8 mouse cellular contexts compared by ENCODE assay signal in genomic region chr1:182499443-182500089, GRCm38 (mm10). TPM values are rescaled to one million over a fixed set of nuclear protein-coding genes. Genes with fewer than 3 reads are reported as not detected.
DNase-seq lines count a peak whose midpoint lies in the region; ATAC-seq and TF ChIP-seq lines count a peak whose summit lies in the region.

No protein-coding gene starts in this region.

- no peak for DNase-seq in kidney, adult 9 months
- peak; percentile 66 for DNase-seq in heart, adult 2 months
- peak; percentile 68 to 80 for DNase-seq in kidney, postnatal 25 days
- DNase-seq in c-Kit-positive CD71-positive TER-119-positive erythroid progenitor cells, embryonic 14.5 days (ENCODE audit: low spot score): no peak
- DNase-seq in embryo, embryonic 10 days (ENCODE audit: low spot score): no peak
- DNase-seq in forebrain, embryonic 14.5 days (ENCODE audit: low spot score): no peak

- H3K9ac ChIP-seq in kidney, embryonic 15.5 days: no peak overlapping the region
- H3K9ac ChIP-seq in heart, adult 2 months (ENCODE audit: low read depth, low read length): no peak overlapping the region
- no peak overlapping the region for H3K9ac ChIP-seq in forebrain, embryonic 14.5 days (ENCODE audit: low read length)

- TF ChIP-seq CTCF in heart, adult 2 months (IDR thresholded peaks at IDR 0.05): no peak

- H3K27ac ChIP-seq in kidney, embryonic 15.5 days: 0 out of 2 replicates have a peak overlapping the region, but pooled peaks have one; percentile 22
- peak overlapping the region; percentile 78 for H3K27ac ChIP-seq in heart, adult 2 months
- no peak overlapping the region for H3K27ac ChIP-seq in forebrain, embryonic 14.5 days (ENCODE audit: low read depth, low read length)

- no peak overlapping the region for H3ac ChIP-seq in myocyte (ENCODE audit: control insufficient read depth, insufficient read length)

- H3K4me2 ChIP-seq in kidney, embryonic 15.5 days: no peak overlapping the region
- H3K4me2 ChIP-seq in myocyte (ENCODE audit: low read depth): no peak overlapping the region
- H3K4me2 ChIP-seq in forebrain, embryonic 14.5 days (ENCODE audit: low read length): no peak overlapping the region

- peaks cover 61% of the 10 kb centered on the region for H3K4me1 ChIP-seq in kidney, embryonic 15.5 days
- H3K4me1 ChIP-seq in heart, adult 2 months (ENCODE audit: control insufficient read depth, insufficient read depth, low read length): peaks cover 59% of the 10 kb centered on the region
- no peaks in the 10 kb centered on the region for H3K4me1 ChIP-seq in forebrain, embryonic 14.5 days (ENCODE audit: control insufficient read depth, insufficient read depth, low read length)

- 62% methylated on average over 9 of the region's 9 CpGs for WGBS in kidney, embryonic 15.5 days
- 28% methylated on average over 9 of the region's 9 CpGs for WGBS in heart, adult 2 months
- WGBS in forebrain, embryonic 14.5 days: 85% methylated on average over 9 of the region's 9 CpGs

- H3K36me3 ChIP-seq in kidney, embryonic 15.5 days: peaks cover 10% of the 10 kb centered on the region; the same call in 1 of the 2 replicates
- H3K36me3 ChIP-seq in heart, adult 2 months (ENCODE audit: control insufficient read depth, insufficient read depth, low read length): peaks cover 11% of the 10 kb centered on the region
- no peaks in the 10 kb centered on the region for H3K36me3 ChIP-seq in myocyte (ENCODE audit: control insufficient read depth, insufficient read depth)
- no peaks in the 10 kb centered on the region for H3K36me3 ChIP-seq in forebrain, embryonic 14.5 days (ENCODE audit: control insufficient read depth, insufficient read depth, low read length)

- TF ChIP-seq EP300 in heart, adult 2 months (IDR thresholded peaks at IDR 0.05; ENCODE audit: insufficient read depth, low read depth, low read length): no peak

- intact Hi-C loops in heart, adult 2 months (cut with DNase I): loop anchor here (10.0 kb wide), 1 partner anchor 705 kb away; no protein-coding TSS in a partner anchor

- H3K27me3 ChIP-seq in kidney, embryonic 15.5 days: no peaks in the 10 kb centered on the region
- H3K27me3 ChIP-seq in heart, adult 2 months (ENCODE audit: control insufficient read depth, insufficient read depth, low read length): no peaks in the 10 kb centered on the region
- no peaks in the 10 kb centered on the region for H3K27me3 ChIP-seq in myocyte (ENCODE audit: control insufficient read depth, insufficient read depth, insufficient read length)
- no peaks in the 10 kb centered on the region for H3K27me3 ChIP-seq in forebrain, embryonic 14.5 days (replicated peaks; ENCODE audit: control insufficient read depth, insufficient read depth, low read length)

- H3K9me3 ChIP-seq in kidney, embryonic 15.5 days (replicated peaks): no peaks in the 10 kb centered on the region
- no peaks in the 10 kb centered on the region for H3K9me3 ChIP-seq in forebrain, embryonic 14.5 days (replicated peaks; ENCODE audit: control insufficient read depth, low read length)

- H3K79me2 ChIP-seq in heart, adult 2 months (replicated peaks; ENCODE audit: control insufficient read depth, insufficient read depth, low read length): peaks cover 3% of the 10 kb centered on the region; the same call in 1 of the 2 replicates
- peaks cover 93% of the 10 kb centered on the region for H3K79me2 ChIP-seq in myocyte (ENCODE audit: control insufficient read depth, insufficient read depth)

- no peak for ATAC-seq in kidney, embryonic 15.5 days (replicated peaks; ENCODE audit: low FRiP score)
- no peak for ATAC-seq in forebrain, embryonic 14.5 days

- no peak for TF ChIP-seq POLR2A in heart, adult 2 months (IDR thresholded peaks at IDR 0.05; ENCODE audit: insufficient read depth, low read depth, low read length)
- no peak for TF ChIP-seq POLR2A in myocyte (IDR thresholded peaks at IDR 0.05; ENCODE audit: insufficient read length, low read depth)

- H3K4me3 ChIP-seq in kidney, embryonic 15.5 days (replicated peaks): no peak overlapping the region
- H3K4me3 ChIP-seq in heart, adult 2 months: no peak overlapping the region
- H3K4me3 ChIP-seq in myocyte: no peak overlapping the region
- H3K4me3 ChIP-seq in forebrain, embryonic 14.5 days (ENCODE audit: low read depth, low read length): no peak overlapping the region

TF ChIP-seq in myocyte, 11 proteins besides CTCF, POLR2A, EP300 and RAD21:
- TF ChIP-seq MYOD1 (IDR thresholded peaks at IDR 0.05; ENCODE audit: control insufficient read depth in 1 of 3, insufficient read length in 2 of 3, low read depth in 2 of 3) (peak in 2 of 3 experiments; percentile 11 to 73), CEBPB (IDR thresholded peaks at IDR 0.05; ENCODE audit: insufficient read depth, poor library complexity, severe bottlenecking) (no peak), TCF3 (IDR thresholded peaks at IDR 0.05; ENCODE audit: insufficient read length, low read depth) (peak; percentile 25), REST (IDR thresholded peaks at IDR 0.05; ENCODE audit: insufficient read depth, insufficient read length) (no peak), SRF (IDR thresholded peaks at IDR 0.05; ENCODE audit: control insufficient read depth, insufficient read length, low read depth) (no peak), MAX (IDR thresholded peaks at IDR 0.05; ENCODE audit: low read depth) (no peak), E2F4 (IDR thresholded peaks at IDR 0.05; ENCODE audit: insufficient read depth) (no peak), POLR2AphosphoS2 (IDR thresholded peaks at IDR 0.05; ENCODE audit: insufficient read length, low read depth) (peak; percentile 30), TCF12 (IDR thresholded peaks at IDR 0.05; ENCODE audit: insufficient read depth, poor library complexity, severe bottlenecking) (no peak), USF1 (IDR thresholded peaks at IDR 0.05; ENCODE audit: low read depth) (no peak), MYOG (IDR thresholded peaks at IDR 0.05; ENCODE audit: control insufficient read depth in 1 of 3, insufficient read depth in 1 of 3, insufficient read length in 2 of 3, low read depth in 2 of 3) (peak; percentile 40 to 85 (median 45))

RNA-seq across cellular contexts. Expression of gene Capn2, which starts 17.8 kb away (rescaled TPM):
- 119 and 126 TPM in 2 replicates for polyA plus RNA-seq in kidney, embryonic 15.5 days (2015; fragmentation: Nextera tagmentation; extraction: Ambion mirVana)
- 10 to 100 TPM; 63.9 to 65.3 TPM for total RNA-seq in heart, adult 2 months (2021)
- 28.0 and 46.2 TPM in 2 replicates for polyA plus RNA-seq in heart, adult 2 months (2012; rRNA removed)
- 148 TPM for polyA plus RNA-seq in myocyte (2012; fragmentation: generic; extraction: Trizol)
- polyA plus RNA-seq in forebrain, embryonic 14.5 days (2014; fragmentation: Nextera tagmentation; extraction: Ambion mirVana): 39.6 and 53.5 TPM in 2 replicates

Comparison
In these comparisons a context has a peak if more than half of its experiments do, and no peak if none do; other contexts are left out.
1. DNase-seq: peak in heart, adult 2 months (2 of 2) and kidney, postnatal 25 days (2 of 2); none in kidney, adult 9 months (single experiment), c-Kit-positive CD71-positive TER-119-positive erythroid progenitor cells, embryonic 14.5 days (single experiment), embryo, embryonic 10 days (single experiment) and forebrain, embryonic 14.5 days (single experiment).